Mouse (Mus musculus) myocyte (in vitro differentiated cells): ENCODE data around the gene Lect2.

Source experiments
- CEBPB ChIP-seq: IDR thresholded peaks from 2 replicates; pipeline ENCODE4 v1.6.1; 2011; ENCODE audit warnings: mild to moderate bottlenecking, moderate library complexity; ENCODE audit not compliant: poor library complexity, insufficient read depth, severe bottlenecking
- E2F4 ChIP-seq: IDR thresholded peaks from one replicate; pipeline ENCODE4 v1.6.1; 2011; ENCODE audit warnings: mild to moderate bottlenecking, control low read depth, moderate library complexity; ENCODE audit not compliant: insufficient read depth
- MAX ChIP-seq: IDR thresholded peaks from one replicate; pipeline ENCODE4 v1.6.1; 2011; ENCODE audit warnings: low read depth, mild to moderate bottlenecking, control low read depth
- MYOD1 ChIP-seq, 3 experiments: IDR thresholded peaks; one replicate each; pipeline ENCODE4 v1.6.1; 2011; ENCODE audit warnings: control low read depth in 2 of 3, low read depth in 2 of 3, mild to moderate bottlenecking in 2 of 3, moderate library complexity in 1 of 3; ENCODE audit not compliant: insufficient read length in 2 of 3, control insufficient read depth in 1 of 3
- MYOG ChIP-seq, 3 experiments: IDR thresholded peaks; one replicate each; pipeline ENCODE4 v1.6.1; 2011; ENCODE audit warnings: control low read depth in 2 of 3, low read depth in 2 of 3, mild to moderate bottlenecking in 2 of 3; ENCODE audit not compliant: insufficient read length in 2 of 3, control insufficient read depth in 1 of 3, insufficient read depth in 1 of 3
- POLR2A ChIP-seq: IDR thresholded peaks from one replicate; pipeline ENCODE4 v1.6.1; 2011; ENCODE audit warnings: low read depth, mild to moderate bottlenecking, control low read depth, moderate library complexity; ENCODE audit not compliant: insufficient read length
- POLR2AphosphoS2 ChIP-seq: IDR thresholded peaks from one replicate; pipeline ENCODE4 v1.6.1; 2011; ENCODE audit warnings: low read depth, control low read depth; ENCODE audit not compliant: insufficient read length
- REST ChIP-seq: IDR thresholded peaks from one replicate; pipeline ENCODE4 v1.6.1; 2011; ENCODE audit warnings: mild to moderate bottlenecking, control low read depth, moderate library complexity; ENCODE audit not compliant: insufficient read depth, insufficient read length
- SRF ChIP-seq: IDR thresholded peaks from one replicate; pipeline ENCODE4 v1.6.1; 2011; ENCODE audit warnings: low read depth; ENCODE audit not compliant: control insufficient read depth, insufficient read length
- TCF12 ChIP-seq: IDR thresholded peaks from one replicate; pipeline ENCODE4 v1.6.1; 2011; ENCODE audit warnings: mild to moderate bottlenecking, control low read depth; ENCODE audit not compliant: poor library complexity, insufficient read depth, severe bottlenecking
- TCF3 ChIP-seq: IDR thresholded peaks from one replicate; pipeline ENCODE4 v1.6.1; 2011; ENCODE audit warnings: low read depth, control low read depth; ENCODE audit not compliant: insufficient read length
- USF1 ChIP-seq: IDR thresholded peaks from one replicate; pipeline ENCODE4 v1.6.1; 2011; ENCODE audit warnings: low read depth, mild to moderate bottlenecking, control low read depth, moderate library complexity

- TF ChIP-seq POLR2AphosphoS2 (no peak), POLR2A (no peak), REST (no peak), E2F4 (no peak), MAX (no peak), TCF12 (no peak), USF1 (no peak), MYOG (IDR thresholded peaks at IDR 0.05; ENCODE audit: control insufficient read depth in 1 of 3, insufficient read depth in 1 of 3, insufficient read length in 2 of 3, low read depth in 2 of 3) (no peak), SRF (no peak), CEBPB (no peak), MYOD1 (IDR thresholded peaks at IDR 0.05; ENCODE audit: control insufficient read depth in 1 of 3, insufficient read length in 2 of 3, low read depth in 2 of 3) (no peak), TCF3 (no peak)
Measured at GRCm38 (mm10) chr13:56537026-56537425, 11.3 kb downstream of the Lect2 start.
